Mouse (Mus musculus): ENCODE data around the gene Ryr1. TPM values are rescaled to one million over a fixed set of nuclear protein-coding genes. Genes with fewer than 3 reads are reported as not detected.

Gene Ryr1
- polyA plus RNA-seq, 1 experiment = 1.1 TPM

- no peak for TF ChIP-seq CTCF (IDR thresholded peaks at IDR 0.05; ENCODE audit: control insufficient read depth, insufficient read depth, insufficient replicate concordance, low read depth, low read length)
- no peak overlapping the region for H3K27ac ChIP-seq (ENCODE audit: control insufficient read depth, insufficient read depth, low read depth, low read length)
- no peak overlapping the region for H3K4me3 ChIP-seq (ENCODE audit: control insufficient read depth, low read depth, low read length)
- H3K4me1 ChIP-seq (ENCODE audit: control insufficient read depth, insufficient read depth, low read length) = peaks cover 3% of the 10 kb centered on the region; the same call in 1 of the 2 replicates
- no peaks in the 10 kb centered on the region for H3K36me3 ChIP-seq (ENCODE audit: control insufficient read depth, insufficient read depth, low read length)
- no peaks in the 10 kb centered on the region for H3K27me3 ChIP-seq (ENCODE audit: control insufficient read depth, insufficient read depth, low read length)
Measured at GRCm38 (mm10) chr7:28990766-28991273, 134.2 kb downstream of the Ryr1 start.

- H3K27ac ChIP-seq (ENCODE audit: control insufficient read depth, insufficient read depth, low read depth, low read length) = no peak overlapping the region
- H3K4me1 ChIP-seq (ENCODE audit: control insufficient read depth, insufficient read depth, low read length) = peaks cover 24% of the 10 kb centered on the region
- TF ChIP-seq CTCF (IDR thresholded peaks at IDR 0.05; ENCODE audit: control insufficient read depth, insufficient read depth, insufficient replicate concordance, low read depth, low read length) = no peak
- TF ChIP-seq POLR2A (IDR thresholded peaks at IDR 0.05; ENCODE audit: control insufficient read depth, low read depth, low read length) = no peak
- no peaks in the 10 kb centered on the region for H3K27me3 ChIP-seq (ENCODE audit: control insufficient read depth, insufficient read depth, low read length)
- no peaks in the 10 kb centered on the region; the same call in 1 of the 2 replicates for H3K36me3 ChIP-seq (ENCODE audit: control insufficient read depth, insufficient read depth, low read length)
- no peak overlapping the region for H3K4me3 ChIP-seq (ENCODE audit: control insufficient read depth, low read depth, low read length)
Measured at GRCm38 (mm10) chr7:28985207-28985606, 139.8 kb downstream of the Ryr1 start.

GRCm38 (mm10) chr7:28984452-28984851 is 140.5 kb downstream of the Ryr1 start:
- Histone ChIP-seq H3K27ac (ENCODE audit: control insufficient read depth, insufficient read depth, low read depth, low read length) (no peak overlapping the region), H3K36me3 (ENCODE audit: control insufficient read depth, insufficient read depth, low read length) (no peaks in the 10 kb centered on the region; the same call in 1 of the 2 replicates), H3K4me3 (ENCODE audit: control insufficient read depth, low read depth, low read length) (no peak overlapping the region), H3K27me3 (ENCODE audit: control insufficient read depth, insufficient read depth, low read length) (no peaks in the 10 kb centered on the region), H3K4me1 (ENCODE audit: control insufficient read depth, insufficient read depth, low read length) (peaks cover 24% of the 10 kb centered on the region)
- no peak for TF ChIP-seq CTCF (IDR thresholded peaks at IDR 0.05; ENCODE audit: control insufficient read depth, insufficient read depth, insufficient replicate concordance, low read depth, low read length)
- no peak for TF ChIP-seq POLR2A (IDR thresholded peaks at IDR 0.05; ENCODE audit: control insufficient read depth, low read depth, low read length)

GRCm38 (mm10) chr7:28983849-28984248 is 141.1 kb downstream of the Ryr1 start:
- H3K36me3 ChIP-seq (ENCODE audit: control insufficient read depth, insufficient read depth, low read length) = no peaks in the 10 kb centered on the region; the same call in 1 of the 2 replicates
- peaks cover 24% of the 10 kb centered on the region for H3K4me1 ChIP-seq (ENCODE audit: control insufficient read depth, insufficient read depth, low read length)
- TF ChIP-seq CTCF (IDR thresholded peaks at IDR 0.05; ENCODE audit: control insufficient read depth, insufficient read depth, insufficient replicate concordance, low read depth, low read length) (no peak), POLR2A (IDR thresholded peaks at IDR 0.05; ENCODE audit: control insufficient read depth, low read depth, low read length) (no peak)
- H3K27ac ChIP-seq (ENCODE audit: control insufficient read depth, insufficient read depth, low read depth, low read length) = no peak overlapping the region
- H3K4me3 ChIP-seq (ENCODE audit: control insufficient read depth, low read depth, low read length) = no peak overlapping the region
- H3K27me3 ChIP-seq (ENCODE audit: control insufficient read depth, insufficient read depth, low read length) = no peaks in the 10 kb centered on the region

GRCm38 (mm10) chr7:28983141-28983564 is 141.8 kb downstream of the Ryr1 start:
- Histone ChIP-seq H3K36me3 (ENCODE audit: control insufficient read depth, insufficient read depth, low read length) (no peaks in the 10 kb centered on the region; the same call in none of the 2 replicates), H3K27me3 (ENCODE audit: control insufficient read depth, insufficient read depth, low read length) (no peaks in the 10 kb centered on the region), H3K27ac (ENCODE audit: control insufficient read depth, insufficient read depth, low read depth, low read length) (no peak overlapping the region), H3K4me3 (ENCODE audit: control insufficient read depth, low read depth, low read length) (no peak overlapping the region), H3K4me1 (ENCODE audit: control insufficient read depth, insufficient read depth, low read length) (peaks cover 24% of the 10 kb centered on the region)
- no peak for TF ChIP-seq POLR2A (IDR thresholded peaks at IDR 0.05; ENCODE audit: control insufficient read depth, low read depth, low read length)
- no peak for TF ChIP-seq CTCF (IDR thresholded peaks at IDR 0.05; ENCODE audit: control insufficient read depth, insufficient read depth, insufficient replicate concordance, low read depth, low read length)

- Histone ChIP-seq H3K27me3 (ENCODE audit: control insufficient read depth, insufficient read depth, low read length) (no peaks in the 10 kb centered on the region), H3K27ac (ENCODE audit: control insufficient read depth, insufficient read depth, low read depth, low read length) (peak overlapping the region; percentile 94)
- TF ChIP-seq POLR2A (IDR thresholded peaks at IDR 0.05; ENCODE audit: control insufficient read depth, low read depth, low read length) = no peak
- no peak for TF ChIP-seq CTCF (IDR thresholded peaks at IDR 0.05; ENCODE audit: control insufficient read depth, insufficient read depth, insufficient replicate concordance, low read depth, low read length)
Measured at GRCm38 (mm10) chr7:28982274-28983013, 142.5 kb downstream of the Ryr1 start.

GRCm38 (mm10) chr7:28981651-28982273 is 143.2 kb downstream of the Ryr1 start, which contains the start of the genes Eif3k and Map4k1:
Gene Eif3k (minus strand): TSS chr7:28981864.
Gene Map4k1 (plus strand): TSS chr7:28982050.
- Histone ChIP-seq H3K4me3 (ENCODE audit: control insufficient read depth, low read depth, low read length) (peak within 1 kb of the TSS; percentile 93), H3K36me3 (ENCODE audit: control insufficient read depth, insufficient read depth, low read length) (no peaks in the 10 kb centered on the region; the same call in none of the 2 replicates), H3K27ac (ENCODE audit: control insufficient read depth, insufficient read depth, low read depth, low read length) (peak within 1 kb of the TSS; percentile 94), H3K4me1 (ENCODE audit: control insufficient read depth, insufficient read depth, low read length) (peaks cover 24% of the 10 kb centered on the region), H3K27me3 (ENCODE audit: control insufficient read depth, insufficient read depth, low read length) (no peaks in the 10 kb centered on the region)
- TF ChIP-seq CTCF (IDR thresholded peaks at IDR 0.05; ENCODE audit: control insufficient read depth, insufficient read depth, insufficient replicate concordance, low read depth, low read length) (peak; percentile 15; the same call in 1 of the 2 replicates), POLR2A (IDR thresholded peaks at IDR 0.05; ENCODE audit: control insufficient read depth, low read depth, low read length) (peak; percentile 88; the same call in 1 of the 2 replicates)

More at GRCm38 (mm10) chr7:28982274-28983013, 142.5 kb downstream of the Ryr1 start:
- H3K4me3 ChIP-seq (ENCODE audit: control insufficient read depth, low read depth, low read length) = peak overlapping the region; percentile 93
- H3K36me3 ChIP-seq (ENCODE audit: control insufficient read depth, insufficient read depth, low read length) = no peaks in the 10 kb centered on the region; the same call in none of the 2 replicates
- peaks cover 24% of the 10 kb centered on the region for H3K4me1 ChIP-seq (ENCODE audit: control insufficient read depth, insufficient read depth, low read length)
